Mouse (Mus musculus) left cerebral cortex, postnatal 36 days (tissue): ENCODE data around the gene Tsnax. TPM values are rescaled to one million over a fixed set of nuclear protein-coding genes. Genes with fewer than 3 reads are reported as not detected.

ENCODE experiments used
- DNase-seq, 2 experiments: peaks; one replicate each; pipeline ENCODE4 v3.0.0; 2021 to 2022; ENCODE audit warnings: low spot score in 2 of 2, mixed read lengths in 1 of 2
- intact Hi-C: fragments of 180-260 bp; cut with DNase I; formaldehyde crosslinking; loops from one replicate; pipeline ENCODE4 v1.15.1; 2025
- total RNA-seq, 2 experiments: library from RNA; stranded (reverse); gene quantifications; 2 replicates each; pipeline ENCODE4 v1.2.3; 2021

Gene Tsnax
- total RNA-seq, 2 experiments from 2014 or later: 169 to 171 TPM

DNA sequence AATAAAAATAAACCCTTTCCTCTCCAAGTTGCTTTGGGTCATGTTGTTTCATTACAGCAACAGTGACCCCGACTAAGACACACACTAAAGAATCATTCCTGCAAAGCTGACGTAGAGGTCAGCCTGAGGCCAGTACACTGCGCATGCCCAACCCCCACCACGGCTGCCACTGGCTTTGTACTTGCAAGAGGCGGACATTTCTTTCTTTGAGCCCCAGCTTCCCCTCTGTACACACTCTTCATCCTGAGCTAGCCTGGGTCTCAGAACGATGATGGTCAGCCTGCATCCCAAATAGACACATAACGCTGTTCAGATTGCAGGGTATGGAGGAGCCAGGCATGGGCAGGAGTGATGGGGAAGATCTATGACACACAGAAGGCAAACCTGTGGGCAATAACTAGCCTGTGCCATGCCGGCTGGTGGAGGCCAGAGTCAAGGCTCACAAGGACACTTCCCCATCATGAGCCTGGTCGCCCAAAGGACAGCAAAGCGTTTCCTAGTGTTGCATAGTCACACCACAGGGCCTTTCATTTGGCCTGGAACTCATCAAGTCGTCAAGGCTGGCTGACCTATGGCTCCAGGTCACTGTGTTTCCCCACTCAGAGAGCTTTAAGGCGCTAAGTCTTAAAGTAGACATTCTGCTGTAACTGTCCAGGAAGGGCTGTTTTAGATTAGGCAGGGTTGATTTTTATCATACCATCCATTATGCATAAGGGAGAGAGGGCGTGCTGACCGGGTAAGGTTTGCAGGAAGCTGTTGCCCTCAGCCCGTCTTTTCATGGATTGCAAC lies 28.0 kb downstream of the Tsnax start:
- no peak for DNase-seq

DNA sequence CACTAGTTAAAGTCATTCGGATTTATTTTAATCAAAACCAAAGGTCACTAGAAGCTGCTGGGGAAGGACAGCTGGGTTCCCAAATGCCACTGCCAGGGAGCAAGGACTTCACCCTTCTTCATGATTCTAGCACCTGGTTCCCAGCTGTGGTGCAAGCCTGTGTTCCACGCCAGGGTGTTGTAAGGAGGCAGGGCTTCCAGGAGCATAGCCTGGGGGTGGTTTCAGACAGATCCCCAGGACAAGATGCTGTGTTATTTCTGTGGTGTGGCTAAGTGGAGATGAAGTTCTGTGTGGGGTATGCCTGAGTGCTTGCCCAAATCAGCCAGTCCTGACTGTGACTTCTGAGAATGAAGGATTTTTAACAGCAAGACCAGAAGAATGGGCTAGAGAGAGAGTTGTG lies 28.7 kb downstream of the Tsnax start:
- intact Hi-C loops: loop anchor here (5.0 kb wide), 1 partner anchor 144 kb away; the partner anchor contains the start of genes Exoc8 and Sprtn
- peak in 1 of 2 experiments; percentile 27 for DNase-seq

More for the DNA sequence above, 28.0 kb downstream of the Tsnax start:
- intact Hi-C loops: loop anchor here (5.0 kb wide), 1 partner anchor 143 kb away; the partner anchor contains the start of genes Exoc8 and Sprtn

DNA sequence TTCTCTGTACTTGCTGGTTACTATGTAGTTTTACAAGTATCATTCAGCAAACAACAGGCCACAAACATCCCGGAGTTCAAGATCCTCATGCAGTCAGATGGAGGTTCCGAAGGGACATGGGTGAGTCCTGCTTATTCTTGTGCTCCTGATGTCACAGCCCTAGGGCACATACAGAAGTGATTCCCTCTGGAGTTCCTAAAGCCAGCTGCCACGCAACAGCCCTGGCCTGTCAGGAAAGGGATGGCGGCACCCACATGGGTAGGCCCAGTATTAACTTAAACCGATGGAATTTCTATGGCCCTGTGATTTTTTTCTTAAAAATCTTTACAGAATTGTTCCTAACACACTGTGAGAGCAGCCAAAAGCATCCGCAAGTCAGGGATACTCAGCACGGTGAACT lies 30.6 kb downstream of the Tsnax start:
- no peak for DNase-seq
- intact Hi-C loops: loop anchor here (5.0 kb wide), 1 partner anchor 146 kb away; the partner anchor contains the start of genes Exoc8 and Sprtn

DNA sequence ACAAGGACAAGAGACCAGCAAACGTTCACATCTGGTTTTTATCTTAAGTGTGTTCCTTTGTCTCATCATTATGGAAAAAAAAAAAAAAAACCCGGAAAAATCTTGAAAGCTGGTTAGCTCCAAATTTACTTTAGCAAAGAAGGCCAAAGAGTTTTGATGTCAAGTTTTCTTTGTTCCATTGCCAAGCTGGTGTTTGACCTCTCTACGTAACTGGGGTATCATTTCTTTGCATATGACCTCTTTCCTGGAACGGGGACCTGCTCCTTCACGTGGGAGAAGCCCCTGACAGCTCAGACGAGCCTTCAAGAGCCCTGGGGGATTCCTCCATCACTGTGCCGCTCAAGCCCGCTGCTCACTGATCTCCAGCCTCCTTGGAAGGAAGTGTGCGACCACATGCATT lies 31.1 kb downstream of the Tsnax start:
- DNase-seq: no peak
- intact Hi-C loops: loop anchor here (5.0 kb wide), 1 partner anchor 147 kb away; the partner anchor contains the start of genes Exoc8 and Sprtn

DNA sequence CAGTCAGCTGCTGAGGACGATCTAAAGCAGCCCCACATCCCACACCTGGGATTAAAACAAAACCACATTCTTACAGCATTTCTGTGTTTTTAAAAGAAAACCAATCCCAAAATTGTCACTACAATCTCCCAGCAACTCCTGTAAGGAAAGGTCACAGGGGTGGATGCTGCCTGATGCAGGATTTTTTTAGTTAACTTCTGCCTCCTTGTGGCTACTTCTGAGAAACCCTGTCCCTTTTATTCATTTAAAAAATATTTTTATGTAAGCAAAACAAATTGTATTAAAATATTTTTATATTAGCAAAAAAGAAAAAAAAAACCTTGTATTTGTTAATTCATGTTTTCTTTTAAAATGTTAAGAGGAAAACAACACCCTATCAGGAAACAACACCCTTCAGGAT lies 33.0 kb downstream of the Tsnax start:
- DNase-seq: no peak
- intact Hi-C loops: no loop called here

DNA sequence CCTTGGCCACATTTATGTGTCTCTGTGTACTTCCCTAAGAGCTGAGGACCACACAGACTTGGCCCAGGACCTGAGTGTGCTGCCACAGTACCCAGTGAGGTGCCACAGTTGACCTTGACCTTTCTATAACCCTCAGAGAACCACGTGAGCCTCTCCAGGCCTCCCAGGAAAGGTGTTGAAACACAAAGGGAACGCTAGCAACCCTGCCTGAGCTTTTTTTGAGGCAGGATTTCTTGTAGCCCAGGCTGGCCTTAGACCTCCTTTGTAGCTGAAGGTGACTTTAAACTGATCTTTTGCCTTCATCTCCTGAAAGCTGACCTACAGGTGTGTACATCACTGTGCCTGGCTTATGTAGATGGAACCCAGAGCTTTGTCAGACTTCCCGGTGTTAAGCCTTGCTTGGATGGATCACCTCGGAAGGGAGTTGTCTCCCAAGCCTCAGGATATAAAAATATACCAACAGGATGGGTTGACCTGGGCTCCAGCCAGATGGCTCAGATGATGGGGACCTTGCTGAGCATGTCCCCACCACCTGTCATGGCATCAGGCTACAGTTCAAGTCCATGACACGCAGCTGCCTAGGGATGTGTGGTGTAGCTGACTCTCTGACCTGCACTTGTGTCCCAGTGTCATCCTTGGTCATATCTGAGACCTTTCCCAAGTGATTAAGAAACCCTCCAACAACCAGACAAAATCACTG lies 36.4 kb downstream of the Tsnax start:
- DNase-seq: no peak
- intact Hi-C loops: no loop called here

DNA sequence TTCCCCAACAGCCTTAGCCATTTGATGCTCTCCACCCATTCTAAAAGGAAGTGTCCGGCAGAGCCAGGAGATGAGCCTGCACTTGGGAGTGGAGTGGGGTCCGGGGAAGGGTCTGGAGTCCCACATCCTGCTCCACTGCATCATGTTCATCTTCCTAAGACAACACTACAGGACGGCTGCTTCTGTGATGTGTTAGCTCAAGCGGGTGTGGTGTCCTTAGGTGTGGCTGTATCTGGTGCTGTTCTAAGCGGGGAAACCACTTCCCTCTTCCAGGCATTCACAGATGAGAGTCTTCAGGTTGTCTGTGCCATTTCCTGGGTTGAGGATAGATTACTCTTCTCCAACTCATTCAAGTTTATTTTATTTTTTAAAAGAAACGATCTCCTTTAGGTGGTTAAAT lies 37.0 kb downstream of the Tsnax start:
- intact Hi-C loops: loop anchor here (10.0 kb wide), 1 partner anchor 815 kb away; no protein-coding TSS in a partner anchor

DNA sequence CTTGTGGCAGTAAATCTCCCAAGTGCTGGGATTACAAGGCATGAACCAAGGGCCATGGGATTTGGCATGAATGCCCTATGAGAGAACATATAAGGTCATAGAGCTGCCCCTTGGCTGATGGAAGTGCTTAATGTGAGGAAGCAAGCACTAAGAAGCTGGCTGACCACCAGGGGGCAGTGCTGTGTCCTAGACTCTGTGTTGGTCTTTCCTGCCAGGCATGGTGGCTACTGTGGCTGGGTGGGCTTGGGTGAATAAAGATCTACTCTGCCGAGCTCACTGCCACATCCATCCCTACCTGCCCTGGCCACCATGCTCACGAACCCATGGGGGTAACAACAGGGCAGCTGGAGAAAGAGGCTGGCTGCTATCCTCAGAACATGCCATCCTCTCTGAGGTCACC lies 39.2 kb downstream of the Tsnax start:
- DNase-seq: peak; percentile 43 to 45

More for the DNA sequence above, 37.0 kb downstream of the Tsnax start:
- DNase-seq: no peak

DNA sequence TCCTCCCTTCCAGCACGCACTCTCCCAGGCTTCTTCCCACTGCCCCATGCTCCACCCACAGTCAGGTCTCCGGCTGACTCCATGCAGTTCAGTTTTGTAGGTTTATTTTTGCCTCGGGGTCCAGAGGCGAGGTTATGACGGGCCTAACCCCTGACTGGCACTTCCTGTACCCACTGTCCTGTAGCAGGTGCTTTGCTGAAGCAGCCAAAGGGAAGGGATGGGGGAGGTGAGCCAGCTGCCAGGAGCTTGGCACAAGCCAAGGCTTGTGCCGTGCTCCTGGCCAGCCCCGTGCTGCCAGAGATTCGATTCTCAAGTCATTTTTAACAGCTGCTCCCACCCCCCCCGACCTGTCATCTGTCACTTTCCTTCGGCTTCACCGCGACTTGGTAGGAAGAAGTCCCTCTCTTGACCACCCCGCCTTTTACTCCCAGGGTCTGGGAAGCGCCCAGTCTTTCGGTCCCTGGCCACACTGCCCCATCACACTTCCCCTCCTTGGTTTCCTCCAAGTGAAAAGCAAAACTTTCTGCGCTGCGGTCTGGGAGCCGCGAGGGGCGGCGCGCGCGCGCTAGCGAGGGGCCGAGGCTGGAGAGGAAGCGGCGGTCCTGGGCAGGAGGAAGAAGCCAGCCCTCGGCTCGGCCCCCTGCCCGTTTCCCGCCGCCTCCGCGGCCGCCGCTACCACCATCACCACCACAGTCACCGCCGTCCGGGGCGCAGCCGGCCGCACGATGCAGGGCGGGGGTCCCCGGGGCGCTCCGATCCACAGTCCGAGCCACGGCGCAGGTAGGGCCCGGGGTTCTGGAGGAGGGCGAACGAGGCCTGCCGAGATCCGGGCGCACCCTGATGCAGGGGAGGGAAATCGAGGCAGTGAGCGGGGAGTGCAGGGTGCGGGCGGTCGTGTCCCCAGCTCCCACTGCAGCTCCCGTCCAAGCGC lies 41.0 kb downstream of the Tsnax start, which contains the start of gene Disc1:
TSS of gene Disc1 (plus strand) at position 691 of the 931 bp plus-strand sequence.
- peak; percentile 22 to 26 for DNase-seq
- intact Hi-C loops: loop anchor here (10.0 kb wide), 1 partner anchor 811 kb away; no protein-coding TSS in a partner anchor

More for the DNA sequence above, 39.2 kb downstream of the Tsnax start:
- intact Hi-C loops: loop anchor here (10.0 kb wide), 1 partner anchor 813 kb away; no protein-coding TSS in a partner anchor

DNA sequence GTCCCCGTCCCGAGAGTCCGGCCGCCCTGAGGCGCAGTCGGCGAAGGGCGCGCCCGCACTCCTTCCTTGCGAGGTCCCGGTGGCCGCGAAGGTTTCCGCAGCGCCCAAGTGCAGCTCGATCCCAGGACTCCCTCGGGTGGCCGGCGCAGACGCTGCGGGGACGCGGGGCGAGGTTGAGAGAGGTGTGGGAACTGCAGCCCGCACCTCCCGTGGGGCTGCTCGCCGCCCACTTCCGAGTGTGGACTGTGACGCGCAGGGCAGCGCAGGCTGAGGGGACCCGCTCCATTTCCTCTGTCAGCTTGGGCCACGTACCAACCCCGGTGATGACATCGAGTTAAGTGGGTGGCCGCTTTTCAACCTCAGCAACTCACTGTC lies 41.6 kb downstream of the Tsnax start:
- intact Hi-C loops: loop anchor here (10.0 kb wide), 1 partner anchor 810 kb away; no protein-coding TSS in a partner anchor
- DNase-seq: peak; percentile 38 to 40

DNA sequence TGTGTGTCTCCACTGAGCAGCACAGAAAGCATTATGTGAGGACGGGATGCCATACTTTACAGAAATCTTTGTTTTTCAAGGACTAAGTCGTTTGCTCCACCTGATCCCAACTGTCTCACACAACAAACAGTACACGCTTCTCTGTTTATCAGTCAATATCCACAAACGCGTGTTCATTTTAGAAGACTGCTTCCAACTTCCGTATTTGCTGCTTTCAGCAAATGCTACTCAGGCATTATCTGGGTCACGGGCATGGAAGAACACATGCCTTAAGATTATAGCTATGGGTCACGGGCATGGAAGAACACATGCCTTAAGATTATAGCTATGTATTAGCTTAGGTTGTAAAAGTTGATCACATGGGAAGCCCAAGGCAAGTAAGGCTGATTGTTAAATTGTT lies 48.1 kb downstream of the Tsnax start:
- intact Hi-C loops: no loop called here
- DNase-seq: no peak

DNA sequence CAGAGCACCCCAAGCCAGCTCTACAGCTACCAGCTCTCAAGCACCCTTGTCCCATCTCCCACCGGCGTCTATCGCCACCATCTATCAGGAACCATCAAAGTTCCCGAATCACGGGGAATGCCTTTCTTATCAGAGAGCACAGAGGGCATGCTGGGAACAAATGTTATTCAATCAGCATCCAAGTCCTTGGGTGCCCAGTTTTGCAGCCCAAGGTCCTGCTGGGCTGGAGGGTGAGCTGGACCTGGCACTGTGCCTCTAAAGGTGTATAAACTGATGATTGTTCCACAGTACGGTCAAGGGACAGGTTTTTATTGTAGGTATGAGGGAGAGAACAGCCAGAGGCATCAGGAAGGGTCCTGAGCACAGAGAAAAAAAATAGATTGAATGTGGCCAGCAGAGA lies 52.8 kb downstream of the Tsnax start:
- intact Hi-C loops: no loop called here

DNA sequence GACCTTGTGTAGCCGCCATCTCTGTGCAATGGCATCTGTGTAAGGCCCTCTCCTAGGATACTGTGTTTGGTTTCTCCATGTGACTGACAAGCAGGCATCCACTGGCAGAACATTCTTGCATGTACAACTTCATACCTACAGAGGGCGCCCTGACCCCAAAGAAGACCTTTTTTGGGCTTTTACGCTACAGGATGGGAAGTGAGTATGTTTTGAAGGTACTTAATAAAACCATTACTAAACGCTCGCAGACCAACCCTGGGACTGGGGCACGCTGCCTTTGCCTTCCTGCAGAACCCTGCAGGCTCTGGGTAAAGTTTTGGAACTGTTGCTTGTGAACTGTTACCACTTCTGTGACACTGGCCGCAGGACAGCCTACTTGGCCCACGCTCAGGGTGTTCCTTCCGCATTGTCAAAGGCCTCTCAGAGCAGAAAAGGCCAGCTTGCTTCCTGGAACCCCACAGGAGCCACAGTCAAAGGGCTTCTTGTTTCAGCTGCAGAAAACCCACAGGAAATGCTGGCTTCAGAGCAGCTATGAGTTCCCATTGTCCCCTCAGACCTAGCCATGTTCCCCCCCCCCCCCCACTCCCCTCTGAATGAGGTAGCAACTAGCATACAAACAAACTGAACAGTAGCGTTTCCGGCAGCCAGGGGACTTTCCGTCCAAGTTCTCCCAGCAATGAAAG lies 54.3 kb downstream of the Tsnax start:
- peak; percentile 42 to 56 for DNase-seq
- intact Hi-C loops: no loop called here

More for the DNA sequence above, 52.8 kb downstream of the Tsnax start:
- DNase-seq: no peak

DNA sequence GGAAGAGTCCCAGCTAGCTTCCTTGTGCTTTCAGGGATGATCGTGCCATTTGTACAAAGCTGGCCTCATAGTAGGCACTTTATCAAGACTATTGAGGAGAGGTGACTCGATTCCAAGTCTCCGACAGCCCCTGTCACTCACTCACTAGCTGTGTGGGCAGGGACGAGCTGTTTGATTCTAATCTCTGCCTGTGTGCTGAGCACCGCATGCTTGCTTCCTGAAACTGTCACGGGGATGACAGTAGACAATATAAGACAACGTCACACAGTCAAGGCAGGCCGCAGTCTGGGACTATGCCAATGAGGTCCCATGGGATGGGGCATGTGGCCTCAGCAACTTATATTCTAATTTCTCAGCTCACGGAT lies 54.8 kb downstream of the Tsnax start:
- no peak for DNase-seq
- intact Hi-C loops: no loop called here

DNA sequence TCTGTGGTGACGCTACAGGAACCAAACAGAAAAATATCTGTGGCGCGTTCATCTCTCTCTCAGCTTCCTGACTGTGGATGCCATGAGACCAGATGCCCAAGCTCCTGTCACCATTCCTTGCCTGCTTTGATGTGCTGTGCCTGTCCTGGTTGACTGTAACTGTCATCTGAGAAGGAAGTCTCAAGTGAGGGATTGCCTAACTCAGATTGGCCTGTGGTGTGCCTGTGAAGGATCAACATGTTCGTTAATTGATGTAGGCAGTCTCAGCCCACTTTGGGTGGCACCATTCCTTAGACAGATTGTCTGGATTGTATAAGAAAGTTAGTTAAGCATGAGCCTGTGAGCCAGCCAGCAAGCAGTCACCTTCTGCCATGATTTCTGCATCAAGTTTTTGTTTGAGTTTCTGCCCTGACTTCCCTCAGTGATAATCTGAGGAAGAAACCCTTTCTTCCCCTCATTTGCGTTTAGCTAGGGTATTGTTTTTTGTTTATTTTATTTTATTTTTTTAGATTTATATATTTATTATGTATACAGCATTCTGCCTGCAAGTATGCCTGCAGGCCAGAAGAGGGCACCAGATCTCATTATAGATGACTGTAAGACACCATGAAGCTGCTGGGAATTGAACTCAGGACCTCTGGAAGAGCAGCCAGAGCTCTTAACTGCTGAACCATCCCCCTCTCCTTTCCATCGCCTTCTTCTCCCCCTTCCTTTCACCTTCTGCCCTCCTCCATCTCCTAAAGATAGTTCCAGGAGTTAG lies 55.5 kb downstream of the Tsnax start:
- intact Hi-C loops: no loop called here
- DNase-seq: no peak

DNA sequence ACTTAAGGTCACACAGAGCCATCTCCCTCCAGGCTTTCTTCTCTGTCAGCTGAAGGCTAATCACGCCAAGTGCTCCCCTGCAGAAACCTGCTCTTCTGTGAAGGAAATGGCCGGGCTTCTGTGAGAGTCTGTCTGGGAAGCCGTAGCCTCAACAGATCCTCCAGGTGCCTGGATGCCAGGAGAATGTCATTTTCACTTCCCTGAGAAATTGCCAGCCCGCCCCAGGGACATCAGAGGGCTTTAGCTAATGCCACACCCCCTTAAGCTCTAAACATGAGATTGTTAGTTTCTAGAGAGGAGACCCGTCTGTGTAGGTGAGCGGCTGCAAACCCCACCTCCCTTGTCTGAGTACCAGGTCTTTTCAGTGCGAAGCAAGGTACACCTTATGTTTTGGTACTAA lies 56.5 kb downstream of the Tsnax start:
- DNase-seq: no peak
- intact Hi-C loops: no loop called here

DNA sequence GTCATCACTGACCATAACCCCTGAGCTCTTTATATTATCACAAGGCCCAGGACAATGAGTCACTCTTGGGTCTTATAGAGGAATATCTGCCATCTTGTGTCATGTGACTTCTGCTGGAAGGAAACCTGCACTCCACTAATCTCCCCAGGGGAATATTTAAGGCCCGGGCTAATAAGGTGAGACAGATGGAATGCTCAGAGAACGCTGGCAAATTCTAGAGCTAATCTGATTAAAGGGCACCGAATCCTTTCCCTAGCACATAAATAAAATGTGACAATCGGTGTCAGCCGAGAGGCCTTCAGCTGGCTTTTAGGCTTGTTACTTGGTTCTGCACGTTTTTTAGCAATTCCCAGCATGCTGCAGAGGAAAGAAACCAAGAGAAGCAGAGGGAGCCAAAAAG lies 56.9 kb downstream of the Tsnax start:
- intact Hi-C loops: no loop called here
- DNase-seq: no peak

DNA sequence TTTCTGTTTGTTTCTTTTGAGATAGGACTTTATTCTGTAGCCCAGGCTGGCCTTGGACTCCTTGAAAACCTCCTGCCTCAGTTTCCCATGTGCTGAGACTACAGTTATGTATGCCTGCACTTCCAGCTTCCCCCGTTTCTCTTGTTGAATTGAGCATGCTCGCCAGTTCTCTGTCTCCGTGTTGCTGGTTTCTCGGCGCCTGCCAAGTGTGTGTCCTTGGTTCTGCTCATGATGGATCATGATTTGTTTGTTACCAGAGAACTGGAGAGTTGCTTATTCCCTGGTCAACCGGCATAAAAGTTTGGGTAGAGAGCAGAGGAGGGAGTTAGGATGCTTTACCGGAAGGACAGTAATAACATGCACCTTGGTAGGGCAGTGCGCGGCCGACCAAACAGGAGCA lies 61.3 kb downstream of the Tsnax start:
- intact Hi-C loops: no loop called here
- no peak for DNase-seq
